Mouse (Mus musculus): ENCODE measurements around the gene Acp6.

The Acp6 gene

DNA sequence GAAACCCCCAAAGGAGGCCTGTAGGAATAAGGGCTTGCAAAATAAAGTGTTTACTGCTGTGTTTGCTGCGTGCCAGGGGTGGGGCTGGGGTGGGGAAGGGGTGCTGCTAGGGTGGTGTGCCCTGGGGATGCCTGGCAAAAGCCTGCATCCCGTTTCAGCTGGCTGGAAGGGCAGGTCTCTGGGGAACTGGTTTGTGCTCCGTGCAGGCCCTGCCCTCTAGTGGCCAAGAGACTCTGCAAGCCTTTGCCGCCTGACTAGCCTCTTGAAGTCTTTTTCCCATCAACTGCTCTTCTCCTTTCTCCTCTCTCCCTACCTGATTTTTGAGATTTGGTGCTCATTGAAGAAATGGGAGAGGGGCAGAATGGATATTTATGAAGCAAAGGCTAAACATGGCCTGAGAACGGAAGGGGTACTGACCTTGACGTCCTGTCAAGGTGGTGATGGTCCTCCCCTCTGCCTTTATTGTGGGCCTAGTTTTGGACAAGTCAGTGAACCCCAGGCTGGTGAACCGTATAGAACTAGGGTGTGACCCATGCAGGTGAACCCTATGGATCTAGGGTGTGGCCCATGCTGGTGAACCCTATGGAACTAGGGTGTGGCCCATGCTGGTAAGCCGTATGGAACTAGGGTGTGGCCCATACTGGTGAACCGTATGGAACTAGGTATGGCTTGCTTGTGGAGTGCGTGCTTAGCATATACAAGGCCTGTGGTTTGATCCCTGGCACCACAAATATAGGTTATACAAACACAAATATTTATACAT is 26.7 kb downstream of the Acp6 start:
- DNase-seq (ENCODE audit: low spot score in 2 of 2) = peak; percentile 34 to 37

DNA sequence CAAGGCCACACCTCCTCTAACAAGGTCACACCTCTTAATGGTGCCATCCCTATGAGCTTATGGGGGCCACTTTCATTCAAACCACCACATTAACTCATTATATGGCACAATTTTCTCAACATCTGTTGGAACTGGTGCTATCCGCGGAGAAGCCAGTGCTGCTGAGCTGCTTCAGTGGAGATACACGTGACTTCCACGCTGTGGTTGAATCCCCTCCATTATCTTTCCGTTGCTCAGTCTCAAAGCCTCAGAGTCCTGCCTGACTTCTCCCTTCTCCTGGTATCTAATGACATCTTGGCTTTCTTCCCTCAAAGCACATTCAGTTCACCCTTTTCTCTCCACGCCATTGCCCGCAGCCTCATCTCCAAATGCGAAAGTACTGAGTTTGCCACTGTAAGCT is 38.0 kb downstream of the Acp6 start:
- no peak for DNase-seq (ENCODE audit: low spot score in 2 of 2)

- no peak for DNase-seq (ENCODE audit: low spot score in 2 of 2)
Measured at GRCm38 (mm10) chr3:97199261-97199660, 40.7 kb downstream of the Acp6 start.

DNA sequence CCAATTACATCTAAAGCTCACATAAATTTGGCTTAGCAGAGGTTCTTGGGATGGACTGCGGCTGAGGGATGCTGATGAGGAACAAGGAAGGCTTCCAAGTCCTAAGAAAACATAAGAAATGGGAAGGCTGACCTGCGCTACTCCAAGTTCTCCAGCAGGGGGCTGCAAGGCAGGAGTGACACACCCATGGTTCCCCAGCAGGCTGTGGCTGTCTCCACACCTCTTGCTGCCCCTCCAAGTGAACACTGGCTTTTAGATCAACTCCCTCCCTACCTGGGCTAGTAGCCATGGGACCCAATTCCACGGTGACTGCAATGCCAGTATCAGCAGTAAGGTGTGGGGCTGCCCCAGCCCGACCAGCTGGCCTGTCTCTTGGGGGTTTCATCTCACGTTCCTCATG is 43.4 kb downstream of the Acp6 start:
- DNase-seq (ENCODE audit: low spot score in 2 of 2) = peak; percentile 32 to 35

DNA sequence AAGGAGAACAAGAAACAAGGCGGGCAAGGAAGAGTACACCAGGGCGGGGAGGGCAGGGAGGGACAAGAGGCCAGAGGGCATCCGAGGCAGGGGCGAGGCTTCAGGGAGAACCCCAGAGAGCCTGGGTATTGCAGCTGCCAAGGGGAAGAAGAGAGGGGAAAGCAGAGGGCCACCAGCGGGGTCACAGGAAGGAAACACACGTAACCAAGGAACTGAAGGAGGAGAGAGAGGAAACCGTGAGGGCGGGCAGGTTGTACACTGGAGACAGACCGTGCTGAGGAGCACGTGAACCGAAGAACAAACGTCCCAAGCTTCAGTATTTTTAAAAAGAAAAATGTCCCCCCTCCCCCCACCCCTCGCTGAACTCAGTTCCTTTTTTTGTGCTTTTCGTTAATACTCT is 45.3 kb downstream of the Acp6 start:
- DNase-seq (ENCODE audit: low spot score in 2 of 2) = no peak

DNA sequence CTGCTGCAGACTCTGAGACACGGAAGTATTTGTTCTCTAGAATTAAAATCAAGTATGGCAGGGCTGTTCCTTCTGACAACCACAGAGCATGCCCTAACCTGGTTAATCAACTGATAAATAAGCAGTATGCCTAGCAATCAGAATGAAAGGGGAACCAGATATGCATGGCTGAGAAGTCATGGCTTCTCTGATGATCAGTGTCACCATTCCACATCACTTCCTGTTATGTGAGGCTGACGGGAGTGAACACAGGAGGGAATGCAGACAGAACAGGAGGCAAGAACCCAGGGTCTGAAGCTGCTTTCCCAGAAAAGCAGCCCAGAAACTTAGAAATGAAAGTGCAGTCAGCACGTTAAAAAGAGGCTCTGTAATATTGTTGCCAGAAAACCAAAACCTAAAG is 47.9 kb downstream of the Acp6 start:
- no peak for DNase-seq (ENCODE audit: low spot score in 2 of 2)

DNA sequence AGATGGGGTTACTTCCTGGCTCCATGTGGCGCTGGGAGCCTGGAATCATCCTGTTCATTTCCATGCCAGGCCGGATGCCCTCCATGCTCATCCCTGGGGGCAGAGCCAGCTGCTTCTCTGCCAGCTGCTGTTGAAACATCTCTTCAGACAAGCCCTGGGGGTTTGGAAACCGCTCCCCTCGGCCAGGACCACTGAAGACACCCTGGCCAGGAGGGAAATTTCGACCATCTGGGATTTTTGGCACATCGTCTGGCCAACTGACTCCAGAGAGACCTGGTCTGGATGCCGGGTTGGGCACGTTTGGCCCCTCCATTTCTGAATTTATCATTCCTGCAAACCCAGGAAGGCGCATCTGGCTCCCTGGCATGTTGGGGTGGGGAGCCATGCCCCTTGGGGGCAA is 50.8 kb downstream of the Acp6 start:
- no peak for DNase-seq (ENCODE audit: low spot score in 2 of 2)

DNA sequence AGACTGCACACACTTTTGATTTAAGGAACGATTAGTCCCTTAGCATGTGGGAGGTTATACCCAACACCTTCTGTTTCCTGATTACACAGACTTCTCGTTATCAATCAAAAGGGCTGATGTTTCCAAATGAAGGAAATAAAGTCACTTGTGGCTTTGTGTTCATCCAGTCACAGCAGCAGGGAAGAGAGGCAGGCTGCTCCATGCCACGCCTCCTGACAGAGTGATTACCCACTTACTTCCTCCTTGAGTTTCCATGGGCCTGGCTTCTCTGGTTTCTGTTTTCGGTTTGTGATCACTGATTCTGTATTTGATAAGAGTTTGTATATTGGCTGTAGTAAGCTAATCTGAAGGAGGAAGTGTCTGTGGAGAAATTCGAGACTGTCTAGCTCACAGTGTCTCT is 52.6 kb downstream of the Acp6 start:
- peak in 1 of 2 experiments; percentile 29 for DNase-seq (ENCODE audit: low spot score in 2 of 2)

- no peak for DNase-seq (ENCODE audit: low spot score in 2 of 2)
Measured at GRCm38 (mm10) chr3:97213871-97214270, 55.3 kb downstream of the Acp6 start.

DNA sequence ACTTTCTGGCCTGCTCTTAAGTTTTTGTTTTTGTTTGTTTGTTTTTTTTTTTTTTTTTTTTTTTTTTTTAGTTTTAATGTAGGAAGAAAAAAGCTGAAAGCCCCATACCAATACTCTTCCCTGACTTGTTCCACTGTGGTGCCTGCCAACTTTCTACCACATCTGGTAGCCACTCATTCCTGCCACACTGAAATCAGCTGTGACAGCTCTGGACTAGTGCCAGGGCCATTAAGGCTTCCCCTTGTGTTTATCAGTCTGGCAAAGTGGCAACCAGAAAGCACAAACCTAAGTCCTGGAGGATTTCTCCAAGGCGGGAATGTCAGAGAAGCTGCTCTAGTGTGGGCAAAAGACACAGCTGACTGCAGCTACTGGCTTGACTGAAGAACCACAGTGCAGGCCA is 55.9 kb downstream of the Acp6 start:
- DNase-seq (ENCODE audit: low spot score in 2 of 2) = no peak

DNA sequence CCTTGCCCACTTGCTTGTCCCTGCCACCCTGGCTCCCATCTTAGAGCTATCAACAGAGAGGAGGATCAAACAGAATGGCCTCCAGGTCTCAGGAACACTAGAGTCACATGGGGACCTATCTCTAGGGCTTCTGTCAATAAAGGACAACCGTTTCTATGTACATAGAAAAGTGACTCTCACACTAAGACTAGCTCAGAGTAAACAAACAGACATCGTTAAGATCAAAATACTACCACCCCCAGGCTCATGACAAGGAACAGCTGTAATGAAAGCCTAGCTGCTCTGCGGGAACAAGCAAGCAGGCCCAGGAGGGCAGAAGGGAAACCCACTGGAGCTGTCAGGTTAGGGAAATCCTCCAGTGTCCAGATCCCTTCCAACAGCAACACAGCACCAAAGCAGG is 56.9 kb downstream of the Acp6 start:
- no peak for DNase-seq (ENCODE audit: low spot score in 2 of 2)

GRCm38 (mm10) chr3:97223261-97223660 is 64.7 kb downstream of the Acp6 start:
- no peak for DNase-seq (ENCODE audit: low spot score in 2 of 2)

DNA sequence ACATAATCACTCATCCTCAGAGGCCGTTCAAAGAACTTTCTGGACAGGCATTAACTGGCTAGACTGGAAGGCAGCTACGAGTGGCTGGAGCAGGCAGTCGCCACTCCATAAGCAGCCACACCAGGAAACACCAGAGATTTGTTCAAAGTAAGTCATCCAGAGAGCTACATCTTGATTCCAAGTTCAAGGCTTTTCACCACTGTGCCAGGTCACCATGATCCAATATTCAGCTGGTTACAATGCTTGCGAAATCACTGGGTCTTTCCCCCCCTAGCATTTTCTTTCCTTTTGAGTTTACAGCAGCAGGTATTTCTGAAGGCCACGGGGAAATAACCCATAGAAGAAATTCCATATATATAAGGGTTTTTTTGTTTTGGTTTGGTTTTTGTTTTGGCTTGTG is 66.7 kb downstream of the Acp6 start:
- no peak for DNase-seq (ENCODE audit: low spot score in 2 of 2)

- no peak for DNase-seq (ENCODE audit: low spot score in 2 of 2)
Measured at GRCm38 (mm10) chr3:97226719-97227118, 68.1 kb downstream of the Acp6 start.

Data from urinary bladder, adult 18-20 months (tissue).